Mouse (Mus musculus) granulocyte monocyte progenitor cell, adult 5-6 weeks (primary cell): Measurements from ENCODE around the gene Nr2c2ap. TPM values are rescaled to one million over a fixed set of nuclear protein-coding genes. Genes with fewer than 3 reads are reported as not detected.

Experiments
- ATAC-seq: replicated peaks from 2 replicates; pipeline ENCODE4 v1.8.0; 2016; ENCODE audit warnings: mild to moderate bottlenecking, moderate TSS enrichment, inconsistent platforms; ENCODE audit not compliant: poor library complexity, severe bottlenecking
- total RNA-seq, 2 experiments: library from RNA; stranded (forward) in 1 of 2; stranded (reverse) in 1 of 2; fragments of 200-712, 200-1000 nt in 1 of 2; fragments of >200 nt in 1 of 2; fragmentation: Nextera tagmentation in 1 of 2; gene quantifications; 2 replicates each; pipeline ENCODE4 v1.2.3; 2014 to 2017

The Nr2c2ap gene
- total RNA-seq, 2 experiments from 2014 or later = 9.4 to 64.5 TPM

GRCm38 (mm10) chr8:70158069-70158853, 27.1 kb downstream of the Nr2c2ap start:
- peak; percentile 88 for ATAC-seq

- ATAC-seq = no peak
Observed at GRCm38 (mm10) chr8:70159211-70159610, 28.1 kb downstream of the Nr2c2ap start.

GRCm38 (mm10) chr8:70160015-70160414, 28.9 kb downstream of the Nr2c2ap start:
- ATAC-seq = no peak

GRCm38 (mm10) chr8:70163316-70163715, 32.2 kb downstream of the Nr2c2ap start:
- ATAC-seq = no peak

- ATAC-seq = peak; percentile 89
Observed at GRCm38 (mm10) chr8:70166504-70167110, 35.5 kb downstream of the Nr2c2ap start.

GRCm38 (mm10) chr8:70170116-70170515, 39.0 kb downstream of the Nr2c2ap start:
- no peak for ATAC-seq

- no peak for ATAC-seq
Observed at GRCm38 (mm10) chr8:70170748-70171147, 39.6 kb downstream of the Nr2c2ap start.

GRCm38 (mm10) chr8:70171240-70171639, 40.1 kb downstream of the Nr2c2ap start:
- no peak for ATAC-seq

GRCm38 (mm10) chr8:70172043-70172681, 41.0 kb downstream of the Nr2c2ap start, which contains the start of gene Tmem161a:
Tmem161a (plus strand) TSS chr8:70172356.
- ATAC-seq = peak; percentile 99

- ATAC-seq = no peak
Observed at GRCm38 (mm10) chr8:70173320-70173719, 42.2 kb downstream of the Nr2c2ap start.

GRCm38 (mm10) chr8:70174079-70174478, 42.9 kb downstream of the Nr2c2ap start:
- ATAC-seq = no peak

- ATAC-seq = no peak
Observed at GRCm38 (mm10) chr8:70178231-70178630, 47.1 kb downstream of the Nr2c2ap start.

- no peak; the same call in 1 of the 2 replicates for ATAC-seq
Observed at GRCm38 (mm10) chr8:70179082-70179481, 47.9 kb downstream of the Nr2c2ap start.

GRCm38 (mm10) chr8:70181212-70181902, 50.2 kb downstream of the Nr2c2ap start:
- no peak for ATAC-seq

GRCm38 (mm10) chr8:70181903-70182252, 50.7 kb downstream of the Nr2c2ap start:
- no peak for ATAC-seq

- ATAC-seq = no peak
Observed at GRCm38 (mm10) chr8:70183194-70183593, 52.1 kb downstream of the Nr2c2ap start.

Other genes with a start within 250 kb of the Nr2c2ap start
- not detected in 2 replicates for gene Cilp2, start 243.6 kb upstream of the Nr2c2ap start, total RNA-seq (2014; fragmentation: Nextera tagmentation)
- not detected in 2 replicates for gene Cilp2, start 243.6 kb upstream of the Nr2c2ap start, total RNA-seq (2017)
- gene Tssk6, start 229.1 kb upstream of the Nr2c2ap start, total RNA-seq (2014; fragmentation: Nextera tagmentation) = 0.73 TPM in 1 of 2 replicates, not detected in the other
- gene Tssk6, start 229.1 kb upstream of the Nr2c2ap start, total RNA-seq (2017) = 1.5 and 2.5 TPM in 2 replicates
- 76.7 and 98.5 TPM in 2 replicates for gene Ndufa13, start 228.8 kb upstream of the Nr2c2ap start, total RNA-seq (2014; fragmentation: Nextera tagmentation)
- 107 and 110 TPM in 2 replicates for gene Ndufa13, start 228.8 kb upstream of the Nr2c2ap start, total RNA-seq (2017)
- gene Yjefn3, start 228.6 kb upstream of the Nr2c2ap start, total RNA-seq (2014; fragmentation: Nextera tagmentation) = 2.7 TPM in 1 of 2 replicates, not detected in the other
- gene Yjefn3, start 228.6 kb upstream of the Nr2c2ap start, total RNA-seq (2017) = not detected in 2 replicates
- gene Gatad2a, start 134.9 kb upstream of the Nr2c2ap start, total RNA-seq (2014; fragmentation: Nextera tagmentation) = 51.7 and 69.2 TPM in 2 replicates
- 47.5 and 58.2 TPM in 2 replicates for gene Gatad2a, start 134.9 kb upstream of the Nr2c2ap start, total RNA-seq (2017)
- 29.9 and 34.9 TPM in 2 replicates for gene Mau2, start 88.6 kb upstream of the Nr2c2ap start, total RNA-seq (2014; fragmentation: Nextera tagmentation)
- 27.3 and 29.0 TPM in 2 replicates for gene Mau2, start 88.6 kb upstream of the Nr2c2ap start, total RNA-seq (2017)
- gene Sugp1, start 88.5 kb upstream of the Nr2c2ap start, total RNA-seq (2014; fragmentation: Nextera tagmentation) = 18.4 and 22.6 TPM in 2 replicates
- 24.3 and 26.0 TPM in 2 replicates for gene Sugp1, start 88.5 kb upstream of the Nr2c2ap start, total RNA-seq (2017)
- gene Tm6sf2, start 58.4 kb upstream of the Nr2c2ap start, total RNA-seq (2014; fragmentation: Nextera tagmentation) = 3.9 TPM in 1 of 2 replicates, not detected in the other
- gene Tm6sf2, start 58.4 kb upstream of the Nr2c2ap start, total RNA-seq (2017) = not detected in 2 replicates
- not detected in 2 replicates for gene Hapln4, start 47.9 kb upstream of the Nr2c2ap start, total RNA-seq (2014; fragmentation: Nextera tagmentation)
- not detected in 2 replicates for gene Hapln4, start 47.9 kb upstream of the Nr2c2ap start, total RNA-seq (2017)
- not detected in 2 replicates for gene Ncan, start 10.5 kb upstream of the Nr2c2ap start, total RNA-seq (2014; fragmentation: Nextera tagmentation)
- gene Ncan, start 10.5 kb upstream of the Nr2c2ap start, total RNA-seq (2017) = not detected in 2 replicates
- gene Rfxank, start 7.8 kb downstream of the Nr2c2ap start, total RNA-seq (2014; fragmentation: Nextera tagmentation) = 4.8 and 6.9 TPM in 2 replicates
- 5.9 and 11.6 TPM in 2 replicates for gene Rfxank, start 7.8 kb downstream of the Nr2c2ap start, total RNA-seq (2017)
- 26.6 and 53.7 TPM in 2 replicates for gene Borcs8, start 8.2 kb downstream of the Nr2c2ap start, total RNA-seq (2014; fragmentation: Nextera tagmentation)
- gene Borcs8, start 8.2 kb downstream of the Nr2c2ap start, total RNA-seq (2017) = 34.3 and 40.0 TPM in 2 replicates
- gene Mef2b, start 8.4 kb downstream of the Nr2c2ap start, total RNA-seq (2014; fragmentation: Nextera tagmentation) = not detected in 2 replicates
- gene Mef2b, start 8.4 kb downstream of the Nr2c2ap start, total RNA-seq (2017) = not detected in 2 replicates
- 15.6 and 29.6 TPM in 2 replicates for gene Tmem161a, start 41.0 kb downstream of the Nr2c2ap start, total RNA-seq (2014; fragmentation: Nextera tagmentation)
- gene Tmem161a, start 41.0 kb downstream of the Nr2c2ap start, total RNA-seq (2017) = 9.4 and 21.4 TPM in 2 replicates
- gene Slc25a42, start 81.0 kb downstream of the Nr2c2ap start, total RNA-seq (2014; fragmentation: Nextera tagmentation) = 3.2 and 5.5 TPM in 2 replicates
- gene Slc25a42, start 81.0 kb downstream of the Nr2c2ap start, total RNA-seq (2017) = 0.62 and 1.2 TPM in 2 replicates
- gene Sugp2, start 102.9 kb downstream of the Nr2c2ap start, total RNA-seq (2014; fragmentation: Nextera tagmentation) = 62.5 and 68.0 TPM in 2 replicates
- 26.0 and 56.4 TPM in 2 replicates for gene Sugp2, start 102.9 kb downstream of the Nr2c2ap start, total RNA-seq (2017)
- gene Armc6, start 103.1 kb downstream of the Nr2c2ap start, total RNA-seq (2014; fragmentation: Nextera tagmentation) = 4.9 and 6.9 TPM in 2 replicates
- gene Armc6, start 103.1 kb downstream of the Nr2c2ap start, total RNA-seq (2017) = 8.0 and 9.4 TPM in 2 replicates
- gene Homer3, start 151.5 kb downstream of the Nr2c2ap start, total RNA-seq (2014; fragmentation: Nextera tagmentation) = 5.4 and 12.3 TPM in 2 replicates
- gene Homer3, start 151.5 kb downstream of the Nr2c2ap start, total RNA-seq (2017) = 6.5 and 12.3 TPM in 2 replicates
- gene Ddx49, start 171.2 kb downstream of the Nr2c2ap start, total RNA-seq (2014; fragmentation: Nextera tagmentation) = 45.9 and 66.8 TPM in 2 replicates
- 139 and 177 TPM in 2 replicates for gene Ddx49, start 171.2 kb downstream of the Nr2c2ap start, total RNA-seq (2017)
- gene Cope, start 171.2 kb downstream of the Nr2c2ap start, total RNA-seq (2014; fragmentation: Nextera tagmentation) = 209 and 240 TPM in 2 replicates
- gene Cope, start 171.2 kb downstream of the Nr2c2ap start, total RNA-seq (2017) = 132 and 155 TPM in 2 replicates
- not detected in 2 replicates for gene Cers1, start 184.4 kb downstream of the Nr2c2ap start, total RNA-seq (2014; fragmentation: Nextera tagmentation)
- gene Cers1, start 184.4 kb downstream of the Nr2c2ap start, total RNA-seq (2017) = not detected in 2 replicates
- not detected in 2 replicates for gene Gdf1, start 198.5 kb downstream of the Nr2c2ap start, total RNA-seq (2014; fragmentation: Nextera tagmentation)
- gene Gdf1, start 198.5 kb downstream of the Nr2c2ap start, total RNA-seq (2017) = not detected in 2 replicates
- 30.6 and 33.7 TPM in 2 replicates for gene Upf1, start 221.9 kb downstream of the Nr2c2ap start, total RNA-seq (2014; fragmentation: Nextera tagmentation)
- gene Upf1, start 221.9 kb downstream of the Nr2c2ap start, total RNA-seq (2017) = 24.2 and 30.8 TPM in 2 replicates
- 0.88 TPM in 1 of 2 replicates, not detected in the other for gene Comp, start 242.2 kb downstream of the Nr2c2ap start, total RNA-seq (2014; fragmentation: Nextera tagmentation)
- gene Comp, start 242.2 kb downstream of the Nr2c2ap start, total RNA-seq (2017) = not detected in 2 replicates